Comparison of ENCODE assay signal across 23 mouse cellular contexts in the genomic region with DNA sequence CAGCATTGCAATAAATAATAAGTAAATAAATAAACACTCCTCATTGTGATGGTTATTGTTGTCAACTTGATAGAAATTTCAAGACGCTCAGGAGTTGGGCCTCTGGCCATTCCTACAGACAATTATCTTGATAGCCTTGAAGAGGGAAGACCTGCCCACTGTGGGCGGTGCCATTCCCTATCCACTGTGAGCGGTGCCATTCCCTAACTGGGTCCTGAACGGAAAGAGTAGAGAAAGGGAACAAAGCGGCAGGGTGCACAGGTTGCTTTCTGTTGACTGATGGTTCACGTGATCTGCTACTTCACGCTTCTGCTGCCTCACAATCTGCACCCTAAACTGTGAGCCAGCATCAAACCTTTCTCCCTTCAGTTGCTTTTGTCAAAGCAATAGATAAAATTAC. TPM values are rescaled to one million over a fixed set of nuclear protein-coding genes. Genes with fewer than 3 reads are reported as not detected.
DNase-seq lines count a peak whose midpoint lies in the region; ATAC-seq lines count a peak whose summit lies in the region.
"Had no signal": no experiment of that assay in that cellular context is flagged by ENCODE, and none has a peak within 500 bp of the region (broad histone marks: within the 10 kb centered on the region; RNA-seq: fewer than 3 reads in every experiment).

No protein-coding gene starts in this region.

- peaks cover 3% of the 10 kb centered on the region; the same call in 1 of the 2 replicates for H3K9me3 ChIP-seq in forebrain, embryonic 14.5 days (replicated peaks; ENCODE audit: control insufficient read depth, low read length)

- H3K4me2 ChIP-seq in forebrain, embryonic 14.5 days (ENCODE audit: low read length): no peak overlapping the region

- H3K9ac ChIP-seq in forebrain, embryonic 14.5 days (ENCODE audit: low read length): no peak overlapping the region

- H3K27ac ChIP-seq in forebrain, embryonic 14.5 days (ENCODE audit: low read depth, low read length): no peak overlapping the region

- ATAC-seq in forebrain, embryonic 14.5 days: no peak
- ATAC-seq: activated CD4-positive, CD25-positive, alpha-beta regulatory T cell, adult 4 months; CD4-positive, CD25-positive, alpha-beta regulatory T cell, adult 4 months; Patski had no signal

- no peak overlapping the region for H3K4me3 ChIP-seq in forebrain, embryonic 14.5 days (ENCODE audit: low read depth, low read length)

- H3K36me3 ChIP-seq in forebrain, embryonic 14.5 days (ENCODE audit: control insufficient read depth, insufficient read depth, low read length): no peaks in the 10 kb centered on the region
- H3K36me3 ChIP-seq: G1E had no signal

- intact Hi-C loops in heart, postnatal 36 days (cut with DNase I): no loop called here

- WGBS in forebrain, embryonic 14.5 days: 94% methylated on average over 7 of the region's 7 CpGs

- no peaks in the 10 kb centered on the region for H3K27me3 ChIP-seq in forebrain, embryonic 14.5 days (replicated peaks; ENCODE audit: control insufficient read depth, insufficient read depth, low read length)
- H3K27me3 ChIP-seq: CH12.LX, Patski had no signal

- peak; percentile 72 for DNase-seq in R1 (ENCODE audit: low read depth, low spot score)
- peak; percentile 58 for DNase-seq in ZHBTc4 (ENCODE audit: low read depth, low spot score)
- no peak for DNase-seq in forebrain, embryonic 14.5 days (ENCODE audit: low spot score)
- DNase-seq in heart, postnatal 36 days: no peak
- DNase-seq: adrenal gland, adult 2 months; adrenal gland, adult 8-10 months; adrenal gland, postnatal 10 days; adrenal gland, postnatal 14 days; adrenal gland, postnatal 25 days; adrenal gland, postnatal 36 days; B cell, adult 2 months; cerebellum, adult 11 months; cerebellum, adult 11-12 months; cerebellum, adult 18-20 months; cerebellum, adult 2 months; cerebellum, adult 8-10 months had no signal

- H3K4me1 ChIP-seq in forebrain, embryonic 14.5 days (ENCODE audit: control insufficient read depth, insufficient read depth, low read length): peaks cover 4% of the 10 kb centered on the region

RNA-seq across cellular contexts. Expression of gene Tuba1c, which starts 8.4 kb away (rescaled TPM):
- 56.7 and 93.1 TPM in 2 replicates for polyA plus RNA-seq in forebrain, embryonic 14.5 days (2014; fragmentation: Nextera tagmentation; extraction: Ambion mirVana)
- 10 to 100 TPM; 29.7 to 33.9 TPM for total RNA-seq in heart, postnatal 36 days (2021)

RNA-seq across cellular contexts. Expression of gene Prph, which starts 33.7 kb away (rescaled TPM):
- polyA plus RNA-seq in forebrain, embryonic 14.5 days (2014; fragmentation: Nextera tagmentation; extraction: Ambion mirVana): 0.84 and 1.0 TPM in 2 replicates
- under 1 TPM; 0.14 to 0.94 TPM for total RNA-seq in heart, postnatal 36 days (2021)
- total RNA-seq: G1E, MEL had no signal
- polyA plus RNA-seq: activated CD4-positive, CD25-positive, alpha-beta regulatory T cell, adult 4 months; CD4-positive, CD25-positive, alpha-beta regulatory T cell, adult 4 months; G1E had no signal

RNA-seq across cellular contexts. Expression of gene Troap, which starts 53.1 kb away (rescaled TPM):
- polyA plus RNA-seq in forebrain, embryonic 14.5 days (2014; fragmentation: Nextera tagmentation; extraction: Ambion mirVana): 11.0 and 13.6 TPM in 2 replicates
- under 1 TPM; 0.33 to 0.49 TPM for total RNA-seq in heart, postnatal 36 days (2021)
- total RNA-seq: adrenal gland, adult 18-20 months had no signal

Comparison
In these comparisons a context has a peak if more than half of its experiments do, and no peak if none do; other contexts are left out.
1. DNase-seq: peak in R1 (single experiment) and ZHBTc4 (single experiment); none in forebrain, embryonic 14.5 days (single experiment) and heart, postnatal 36 days (0 of 2).